Mouse (Mus musculus): ENCODE results near the gene Tmem274. TPM values are rescaled to one million over a fixed set of nuclear protein-coding genes. Genes with fewer than 3 reads are reported as not detected.
"Not testable (repeated sequence)": the region's sequence is repeated elsewhere in the genome, so short reads cannot be mapped to it uniquely, and the experiment has no call there.

Gene Tmem274
- polyA plus RNA-seq, 1 experiment from 2014 or later, result not detected

GRCm38 (mm10) chr4:149450636-149451035 is 26.5 kb upstream of the Tmem274 start:
- H3K4me3 ChIP-seq (ENCODE audit: low read depth, low read length), result no peak overlapping the region
- H3K36me3 ChIP-seq (ENCODE audit: control insufficient read depth, insufficient read depth, low read length), result no peaks in the 10 kb centered on the region
- H3K9me3 ChIP-seq (ENCODE audit: control insufficient read depth, low read length), result no peaks in the 10 kb centered on the region
- WGBS, result 81% methylated on average over 3 of the region's 3 CpGs
- no peak overlapping the region for H3K27ac ChIP-seq (ENCODE audit: low read depth)
- no peak overlapping the region for H3K9ac ChIP-seq (ENCODE audit: low read length)
- DNase-seq (ENCODE audit: low spot score) (no peak), ATAC-seq (replicated peaks; ENCODE audit: low FRiP score, low TSS enrichment, low read depth) (no peak)
- peaks cover 4% of the 10 kb centered on the region for H3K4me1 ChIP-seq (replicated peaks; ENCODE audit: control insufficient read depth, insufficient read depth, low read length)
- no peaks in the 10 kb centered on the region for H3K27me3 ChIP-seq (replicated peaks; ENCODE audit: control insufficient read depth, insufficient read depth, low read length)
- H3K4me2 ChIP-seq (ENCODE audit: low read length), result no peak overlapping the region

GRCm38 (mm10) chr4:149453656-149454055 is 23.5 kb upstream of the Tmem274 start:
- Histone ChIP-seq H3K27me3 (replicated peaks; ENCODE audit: control insufficient read depth, insufficient read depth, low read length) (no peaks in the 10 kb centered on the region), H3K4me2 (ENCODE audit: low read length) (no peak overlapping the region), H3K4me1 (replicated peaks; ENCODE audit: control insufficient read depth, insufficient read depth, low read length) (no peaks in the 10 kb centered on the region), H3K9ac (ENCODE audit: low read length) (no peak overlapping the region), H3K27ac (ENCODE audit: low read depth) (no peak overlapping the region), H3K36me3 (ENCODE audit: control insufficient read depth, insufficient read depth, low read length) (no peaks in the 10 kb centered on the region), H3K9me3 (ENCODE audit: control insufficient read depth, low read length) (no peaks in the 10 kb centered on the region), H3K4me3 (ENCODE audit: low read depth, low read length) (no peak overlapping the region)
- ATAC-seq (replicated peaks; ENCODE audit: low FRiP score, low TSS enrichment, low read depth) (no peak), DNase-seq (ENCODE audit: low spot score) (no peak)
- WGBS, result 78% methylated on average over 4 of the region's 4 CpGs

DNA sequence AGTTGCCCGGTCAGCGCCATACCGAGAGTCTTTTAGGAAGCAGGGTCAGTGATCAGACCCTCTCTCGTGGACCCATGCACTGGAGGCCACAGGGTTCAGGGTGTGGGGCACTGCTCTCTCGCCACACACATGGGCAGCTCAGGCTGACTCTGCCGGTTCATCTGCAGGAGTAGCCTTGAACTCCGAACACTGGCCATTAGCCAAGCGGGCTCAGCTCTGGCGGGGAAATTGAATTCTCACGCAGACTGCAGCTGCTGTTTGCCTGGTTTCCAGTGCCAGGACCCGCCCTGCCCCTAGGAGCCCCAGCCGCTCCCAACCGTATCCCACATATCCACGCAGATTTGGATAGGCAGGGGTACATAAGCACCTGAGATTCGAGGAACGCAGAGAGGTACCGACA is 22.9 kb upstream of the Tmem274 start:
- no peak for DNase-seq (ENCODE audit: low spot score)
- no peak overlapping the region for H3K4me2 ChIP-seq (ENCODE audit: low read length)
- H3K4me1 ChIP-seq (replicated peaks; ENCODE audit: control insufficient read depth, insufficient read depth, low read length), result no peaks in the 10 kb centered on the region
- no peaks in the 10 kb centered on the region for H3K9me3 ChIP-seq (ENCODE audit: control insufficient read depth, low read length)
- 84% methylated on average over 17 of the region's 17 CpGs for WGBS
- H3K9ac ChIP-seq (ENCODE audit: low read length), result no peak overlapping the region
- no peak for ATAC-seq (replicated peaks; ENCODE audit: low FRiP score, low TSS enrichment, low read depth)
- H3K27ac ChIP-seq (ENCODE audit: low read depth), result no peak overlapping the region
- H3K27me3 ChIP-seq (replicated peaks; ENCODE audit: control insufficient read depth, insufficient read depth, low read length), result no peaks in the 10 kb centered on the region
- no peak overlapping the region for H3K4me3 ChIP-seq (ENCODE audit: low read depth, low read length)
- H3K36me3 ChIP-seq (ENCODE audit: control insufficient read depth, insufficient read depth, low read length), result no peaks in the 10 kb centered on the region

GRCm38 (mm10) chr4:149454879-149455278 is 22.3 kb upstream of the Tmem274 start, which contains the start of gene Rbp7:
TSS of gene Rbp7 (minus strand) at chr4:149454978.
- Histone ChIP-seq H3K27ac (ENCODE audit: low read depth) (no peak within 1 kb of the TSS), H3K36me3 (ENCODE audit: control insufficient read depth, insufficient read depth, low read length) (no peaks in the 10 kb centered on the region), H3K9me3 (ENCODE audit: control insufficient read depth, low read length) (no peaks in the 10 kb centered on the region), H3K4me3 (ENCODE audit: low read depth, low read length) (no peak within 1 kb of the TSS), H3K9ac (ENCODE audit: low read length) (no peak within 1 kb of the TSS), H3K4me1 (replicated peaks; ENCODE audit: control insufficient read depth, insufficient read depth, low read length) (no peaks in the 10 kb centered on the region), H3K4me2 (ENCODE audit: low read length) (no peak within 1 kb of the TSS), H3K27me3 (replicated peaks; ENCODE audit: control insufficient read depth, insufficient read depth, low read length) (no peaks in the 10 kb centered on the region)
- WGBS, result 47% methylated on average over 8 of the region's 8 CpGs
- DNase-seq (ENCODE audit: low spot score) (no peak), ATAC-seq (replicated peaks; ENCODE audit: low FRiP score, low TSS enrichment, low read depth) (no peak)

DNA sequence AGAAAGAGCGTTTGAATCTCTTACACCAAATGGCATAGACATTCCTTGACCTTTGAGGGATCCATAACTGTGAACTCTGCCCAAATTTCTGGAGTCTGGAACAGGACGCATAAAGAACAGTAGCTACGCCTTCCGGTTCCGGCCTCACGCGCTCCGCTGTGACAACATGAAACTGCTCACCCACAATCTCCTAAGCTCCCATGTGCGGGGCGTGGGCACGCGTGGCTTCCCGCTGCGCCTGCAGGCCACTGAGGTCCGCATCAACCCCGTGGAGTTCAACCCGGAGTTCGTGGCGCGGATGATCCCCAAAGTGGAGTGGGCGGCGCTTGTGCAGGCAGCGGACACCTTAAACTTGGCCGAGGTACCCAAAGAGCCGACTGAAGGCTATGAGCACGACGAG is 20.0 kb upstream of the Tmem274 start:
- DNase-seq (ENCODE audit: low spot score); H3K9ac ChIP-seq (ENCODE audit: low read length); H3K27ac ChIP-seq (ENCODE audit: low read depth); H3K4me2 ChIP-seq (ENCODE audit: low read length); H3K27me3 ChIP-seq (replicated peaks; ENCODE audit: control insufficient read depth, insufficient read depth, low read length); H3K36me3 ChIP-seq (ENCODE audit: control insufficient read depth, insufficient read depth, low read length); H3K4me1 ChIP-seq (replicated peaks; ENCODE audit: control insufficient read depth, insufficient read depth, low read length); H3K4me3 ChIP-seq (ENCODE audit: low read depth, low read length); ATAC-seq (replicated peaks; ENCODE audit: low FRiP score, low TSS enrichment, low read depth); H3K9me3 ChIP-seq (ENCODE audit: control insufficient read depth, low read length): not testable (repeated sequence)
- whole genome bisulfite sequencing, result 83% methylated on average over 27 of the region's 27 CpGs

- Histone ChIP-seq H3K27ac (ENCODE audit: low read depth) (no peak overlapping the region), H3K36me3 (ENCODE audit: control insufficient read depth, insufficient read depth, low read length) (no peaks in the 10 kb centered on the region), H3K27me3 (replicated peaks; ENCODE audit: control insufficient read depth, insufficient read depth, low read length) (no peaks in the 10 kb centered on the region), H3K4me2 (ENCODE audit: low read length) (no peak overlapping the region), H3K4me1 (replicated peaks; ENCODE audit: control insufficient read depth, insufficient read depth, low read length) (no peaks in the 10 kb centered on the region), H3K9me3 (ENCODE audit: control insufficient read depth, low read length) (no peaks in the 10 kb centered on the region), H3K4me3 (ENCODE audit: low read depth, low read length) (no peak overlapping the region), H3K9ac (ENCODE audit: low read length) (no peak overlapping the region)
- ATAC-seq (replicated peaks; ENCODE audit: low FRiP score, low TSS enrichment, low read depth) (no peak), DNase-seq (ENCODE audit: low spot score) (no peak)
- 71% methylated on average over 6 of the region's 6 CpGs for WGBS
Measured at GRCm38 (mm10) chr4:149457831-149458430, 19.2 kb upstream of the Tmem274 start.

- Histone ChIP-seq H3K4me1 (replicated peaks; ENCODE audit: control insufficient read depth, insufficient read depth, low read length) (no peaks in the 10 kb centered on the region), H3K27me3 (replicated peaks; ENCODE audit: control insufficient read depth, insufficient read depth, low read length) (no peaks in the 10 kb centered on the region), H3K4me2 (ENCODE audit: low read length) (no peak overlapping the region), H3K9ac (ENCODE audit: low read length) (no peak overlapping the region), H3K4me3 (ENCODE audit: low read depth, low read length) (no peak overlapping the region), H3K27ac (ENCODE audit: low read depth) (no peak overlapping the region), H3K9me3 (ENCODE audit: control insufficient read depth, low read length) (no peaks in the 10 kb centered on the region), H3K36me3 (ENCODE audit: control insufficient read depth, insufficient read depth, low read length) (no peaks in the 10 kb centered on the region)
- no peak for ATAC-seq (replicated peaks; ENCODE audit: low FRiP score, low TSS enrichment, low read depth)
- no peak for DNase-seq (ENCODE audit: low spot score)
- WGBS, result 64% methylated on average over 5 of the region's 5 CpGs
Measured at GRCm38 (mm10) chr4:149458526-149458925, 18.7 kb upstream of the Tmem274 start.

GRCm38 (mm10) chr4:149459425-149459824 is 17.8 kb upstream of the Tmem274 start:
- Histone ChIP-seq H3K9me3 (ENCODE audit: control insufficient read depth, low read length) (no peaks in the 10 kb centered on the region), H3K27ac (ENCODE audit: low read depth) (no peak overlapping the region), H3K4me2 (ENCODE audit: low read length) (no peak overlapping the region), H3K27me3 (replicated peaks; ENCODE audit: control insufficient read depth, insufficient read depth, low read length) (no peaks in the 10 kb centered on the region), H3K4me3 (ENCODE audit: low read depth, low read length) (no peak overlapping the region), H3K9ac (ENCODE audit: low read length) (no peak overlapping the region), H3K36me3 (ENCODE audit: control insufficient read depth, insufficient read depth, low read length) (no peaks in the 10 kb centered on the region), H3K4me1 (replicated peaks; ENCODE audit: control insufficient read depth, insufficient read depth, low read length) (no peaks in the 10 kb centered on the region)
- DNase-seq (ENCODE audit: low spot score) (no peak), ATAC-seq (replicated peaks; ENCODE audit: low FRiP score, low TSS enrichment, low read depth) (no peak)
- WGBS, result 80% methylated on average over 1 of the region's 1 CpGs

- H3K9ac ChIP-seq (ENCODE audit: low read length); H3K27me3 ChIP-seq (replicated peaks; ENCODE audit: control insufficient read depth, insufficient read depth, low read length); ATAC-seq (replicated peaks; ENCODE audit: low FRiP score, low TSS enrichment, low read depth); H3K9me3 ChIP-seq (ENCODE audit: control insufficient read depth, low read length); H3K4me2 ChIP-seq (ENCODE audit: low read length); H3K4me1 ChIP-seq (replicated peaks; ENCODE audit: control insufficient read depth, insufficient read depth, low read length); H3K27ac ChIP-seq (ENCODE audit: low read depth); H3K4me3 ChIP-seq (ENCODE audit: low read depth, low read length); H3K36me3 ChIP-seq (ENCODE audit: control insufficient read depth, insufficient read depth, low read length); DNase-seq (ENCODE audit: low spot score): not testable (repeated sequence)
- WGBS, result 95% methylated on average over 2 of the region's 2 CpGs
Measured at GRCm38 (mm10) chr4:149460475-149460874, 16.7 kb upstream of the Tmem274 start.

Measured in intestine, embryonic 14.5 days (tissue).